Mouse (Mus musculus): Measurements from ENCODE around the gene Insc.

DNA sequence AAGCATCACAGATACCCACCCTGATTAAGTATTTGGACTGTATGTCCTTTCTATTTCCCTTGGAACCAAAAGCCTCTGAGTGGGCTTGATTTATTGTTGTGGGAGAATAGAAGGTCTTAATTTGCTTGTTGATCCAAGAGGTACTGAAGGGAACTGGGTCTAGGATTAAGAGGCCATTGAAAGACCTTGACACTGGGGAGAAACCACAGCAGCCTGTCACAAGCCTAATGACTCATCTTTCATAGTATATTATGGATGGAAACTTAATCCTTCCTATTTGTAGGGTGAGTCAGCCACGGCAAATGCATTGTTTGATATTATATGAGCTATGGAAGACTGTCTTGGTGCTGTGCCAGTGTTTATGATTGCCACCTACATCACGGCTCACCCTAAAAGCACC lies 33.1 kb upstream of the Insc start:
- TF ChIP-seq CTCF (IDR thresholded peaks at IDR 0.05; ENCODE audit: low read depth): no peak
- no peak for TF ChIP-seq EP300 (IDR thresholded peaks at IDR 0.05; ENCODE audit: low read depth)
